Comparison of ENCODE assay signal across 14 mouse cellular contexts in the genomic region with DNA sequence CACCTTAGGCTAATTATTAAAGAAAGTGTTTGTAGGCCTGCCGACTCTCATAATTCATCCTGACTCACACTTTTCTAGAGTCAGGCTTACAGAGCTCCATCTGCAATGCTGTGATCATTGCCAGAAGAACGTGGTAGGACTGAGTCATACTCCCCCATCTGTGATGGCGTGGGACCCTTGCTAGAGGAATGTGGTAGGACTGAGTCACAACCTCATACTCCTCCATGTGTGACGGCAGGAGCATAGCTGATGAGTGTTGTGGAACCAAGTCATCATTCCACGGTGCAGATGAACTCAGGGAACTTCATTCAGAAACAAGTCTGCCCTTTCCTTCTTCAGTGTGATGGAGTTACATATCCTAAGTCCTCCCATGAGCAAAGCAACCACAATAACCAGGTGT.
A peak's percentile ranks its signal among the peaks of the same experiment; 100 is the strongest.
DNase-seq lines count a peak whose midpoint lies in the region; ATAC-seq and TF ChIP-seq lines count a peak whose summit lies in the region.
"Had no signal": no experiment of that assay in that cellular context is flagged by ENCODE, and none has a peak within 500 bp of the region (broad histone marks: within the 10 kb centered on the region; RNA-seq: fewer than 3 reads in every experiment).

No protein-coding gene starts in this region.

- no peaks in the 10 kb centered on the region for H3K9me3 ChIP-seq in forebrain, embryonic 14.5 days (replicated peaks; ENCODE audit: control insufficient read depth, low read length)
- H3K9me3 ChIP-seq: kidney, embryonic 15.5 days had no signal

- H3K36me3 ChIP-seq in forebrain, embryonic 14.5 days (ENCODE audit: control insufficient read depth, insufficient read depth, low read length): no peaks in the 10 kb centered on the region
- H3K36me3 ChIP-seq: kidney, embryonic 15.5 days had no signal

- no peaks in the 10 kb centered on the region for H3K27me3 ChIP-seq in forebrain, embryonic 14.5 days (replicated peaks; ENCODE audit: control insufficient read depth, insufficient read depth, low read length)
- H3K27me3 ChIP-seq: kidney, embryonic 15.5 days had no signal

- no peak for ATAC-seq in forebrain, embryonic 14.5 days

- peak; percentile 39 for DNase-seq in left cerebral cortex, adult 11 months (ENCODE audit: low spot score)
- DNase-seq in left cerebral cortex, postnatal 10 days (ENCODE audit: extremely low spot score in 1 of 2, low spot score in 2 of 2): no peak
- DNase-seq in fibroblast of lung, adult 2 months (ENCODE audit: low read depth): peak; percentile 93
- DNase-seq in left cerebral cortex, adult 2 months (ENCODE audit: extremely low spot score in 1 of 2, low spot score in 2 of 2): peak; percentile 47 to 68
- peak; percentile 65 to 76 for DNase-seq in right cerebral cortex, postnatal 36 days (ENCODE audit: low spot score in 2 of 2)
- DNase-seq in yolk sac, embryonic 10.5 days (ENCODE audit: low spot score): no peak
- DNase-seq in thymus, adult 18-20 months: no peak
- DNase-seq in forebrain, embryonic 14.5 days (ENCODE audit: low spot score): no peak
- DNase-seq: cerebellum, postnatal 36 days; gastrocnemius, adult 2 months; lung, postnatal 10 days had no signal

- peak overlapping the region; percentile 19; the same call in 1 of the 2 replicates for H3K27ac ChIP-seq in left cerebral cortex, adult 2 months
- H3K27ac ChIP-seq in forebrain, embryonic 14.5 days (ENCODE audit: low read depth, low read length): no peak overlapping the region
- H3K27ac ChIP-seq: gastrocnemius, adult 2 months; hindbrain, embryonic 14.5 days; kidney, embryonic 15.5 days had no signal

- intact Hi-C loops in left cerebral cortex, postnatal 10 days (cut with DNase I): no loop called here
- intact Hi-C loops in left cerebral cortex, adult 2 months (cut with DNase I): loop anchor here (1.0 to 10.0 kb wide), 7 partner anchors 108 to 490 kb away; a partner anchor contains a TSS

- H3K9ac ChIP-seq in forebrain, embryonic 14.5 days (ENCODE audit: low read length): no peak overlapping the region
- H3K9ac ChIP-seq: hindbrain, embryonic 14.5 days; kidney, embryonic 15.5 days had no signal

- H3K4me2 ChIP-seq in forebrain, embryonic 14.5 days (ENCODE audit: low read length): no peak overlapping the region
- H3K4me2 ChIP-seq: hindbrain, embryonic 14.5 days; kidney, embryonic 15.5 days; liver, embryonic 11.5 days had no signal

- WGBS in forebrain, embryonic 14.5 days: 94% methylated on average over 5 of the region's 5 CpGs

- no peak overlapping the region for H3K4me3 ChIP-seq in left cerebral cortex, adult 2 months
- no peak overlapping the region for H3K4me3 ChIP-seq in forebrain, embryonic 14.5 days (ENCODE audit: low read depth, low read length)
- H3K4me3 ChIP-seq: gastrocnemius, adult 2 months; kidney, embryonic 15.5 days had no signal

- no peak for TF ChIP-seq CTCF in left cerebral cortex, adult 2 months (IDR thresholded peaks at IDR 0.05)

- no peaks in the 10 kb centered on the region for H3K4me1 ChIP-seq in forebrain, embryonic 14.5 days (ENCODE audit: control insufficient read depth, insufficient read depth, low read length)
- H3K4me1 ChIP-seq: kidney, embryonic 15.5 days had no signal

Comparison
In these comparisons a context has a peak if more than half of its experiments do, and no peak if none do; other contexts are left out.
1. DNase-seq: peak in left cerebral cortex, adult 11 months (single experiment), fibroblast of lung, adult 2 months (single experiment), left cerebral cortex, adult 2 months (2 of 2) and right cerebral cortex, postnatal 36 days (2 of 2); none in left cerebral cortex, postnatal 10 days (0 of 2), yolk sac, embryonic 10.5 days (single experiment), thymus, adult 18-20 months (0 of 2) and forebrain, embryonic 14.5 days (single experiment).